Mouse (Mus musculus) left cerebral cortex, postnatal 4 days (tissue): Measurements from ENCODE around the gene Fndc5. TPM values are rescaled to one million over a fixed set of nuclear protein-coding genes. Genes with fewer than 3 reads are reported as not detected.

Experiments used
- DNase-seq: peaks from one replicate; pipeline ENCODE4 v3.0.0-alpha.2; 2022
- intact Hi-C: fragments of 180-260 bp; cut with DNase I; formaldehyde crosslinking; loops from one replicate; pipeline ENCODE4 v1.15.1; 2025
- total RNA-seq, 2 experiments: library from RNA; stranded (reverse); gene quantifications; 2 replicates each; pipeline ENCODE4 v1.2.3; 2021

The Fndc5 gene
- total RNA-seq, 2 experiments from 2014 or later: 16.4 to 18.0 TPM

DNA sequence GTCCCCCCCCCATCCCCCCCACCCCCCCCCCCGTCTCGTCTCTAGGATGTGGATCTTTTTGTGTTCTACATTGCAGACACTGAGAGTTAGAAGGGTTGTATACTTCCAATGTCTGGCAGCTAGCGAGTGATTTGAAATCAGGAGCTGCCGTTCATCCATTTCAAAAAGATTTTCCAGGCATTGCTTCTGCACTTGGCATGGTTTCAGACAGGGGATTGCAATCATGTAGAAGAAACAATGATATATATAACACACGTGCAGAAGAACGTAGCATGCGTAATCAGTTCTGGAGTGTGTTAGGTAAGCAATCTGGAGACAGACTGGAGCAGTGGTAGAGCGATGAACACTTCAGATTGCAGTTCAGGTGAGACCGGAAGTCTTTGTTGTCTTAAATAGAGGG is 14.7 kb upstream of the Fndc5 start:
- intact Hi-C loops: no loop called here
- no peak for DNase-seq

DNA sequence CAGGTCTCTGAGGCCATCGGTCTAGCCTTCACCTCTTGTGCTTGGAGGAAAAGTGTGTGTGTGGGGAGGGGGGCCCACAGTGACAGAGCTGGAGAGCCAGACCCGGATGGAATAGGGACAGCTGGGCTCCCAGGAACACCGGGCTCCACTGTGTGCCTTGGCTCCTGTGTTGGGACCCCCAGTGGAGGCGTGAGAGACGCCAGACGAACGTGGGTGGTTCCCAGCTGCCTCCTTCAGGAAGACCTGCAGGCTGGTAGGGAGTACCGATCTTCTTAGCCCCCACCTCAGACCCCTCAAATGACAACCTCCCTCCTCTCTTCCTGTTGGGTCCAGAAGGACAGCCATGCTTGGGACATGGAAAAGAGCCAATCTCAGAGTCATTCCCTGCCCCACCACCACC is 14.1 kb upstream of the Fndc5 start:
- intact Hi-C loops: no loop called here
- DNase-seq: peak; percentile 68

DNA sequence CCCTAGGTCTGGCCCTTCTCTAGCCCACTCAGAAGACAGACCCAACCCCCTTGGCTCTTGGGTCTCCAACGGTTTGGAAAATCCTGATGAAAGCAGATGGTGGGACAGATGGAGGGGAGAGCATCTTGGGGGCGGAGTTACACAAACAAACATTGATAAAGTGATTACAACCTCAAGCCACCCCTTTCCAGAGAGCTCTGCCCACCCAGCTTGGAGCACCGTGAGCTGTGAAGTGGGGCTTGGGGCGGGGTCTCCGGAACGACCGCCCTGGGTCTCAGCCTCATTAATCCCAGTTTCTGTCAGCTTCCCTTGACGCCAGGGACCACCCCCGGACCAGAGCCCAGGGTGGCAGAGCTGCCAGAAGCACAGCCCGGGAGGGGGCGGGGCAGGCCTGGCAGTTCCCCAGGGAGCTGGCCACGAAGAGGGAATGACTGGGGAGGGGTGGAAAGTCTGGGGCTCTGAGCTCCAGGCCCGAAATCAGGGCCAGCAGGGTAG is 12.1 kb upstream of the Fndc5 start:
- intact Hi-C loops: no loop called here
- DNase-seq: peak; percentile 90

- intact Hi-C loops: no loop called here
- DNase-seq: peak; percentile 89
These were observed 10.9 kb upstream of the Fndc5 start for GRCm38 (mm10) chr4:129125736-129126451.

- intact Hi-C loops: no loop called here
These were observed 8.0 kb upstream of the Fndc5 start for GRCm38 (mm10) chr4:129128582-129129338.

DNA sequence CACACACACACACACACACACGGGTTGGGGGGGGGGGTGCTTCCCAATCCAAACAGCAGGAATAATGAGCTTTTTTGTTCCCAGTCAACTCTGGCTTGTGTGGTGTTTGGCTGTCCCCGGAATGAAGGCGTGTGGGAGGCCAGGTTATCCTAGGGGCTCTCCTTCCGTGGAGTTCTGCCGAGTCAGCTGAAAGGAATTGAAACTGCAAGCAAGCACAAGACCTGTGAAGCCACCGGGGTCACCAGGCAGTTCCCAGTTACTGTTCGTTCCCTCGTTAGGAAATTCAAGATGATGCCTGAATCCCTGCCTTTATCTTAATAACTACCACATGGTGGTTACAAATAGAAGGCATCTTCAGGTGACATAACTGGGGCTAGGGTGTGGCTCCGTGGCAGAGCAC is 7.4 kb upstream of the Fndc5 start:
- DNase-seq: no peak
- intact Hi-C loops: no loop called here

More at GRCm38 (mm10) chr4:129128582-129129338, 8.0 kb upstream of the Fndc5 start:
- DNase-seq: no peak

DNA sequence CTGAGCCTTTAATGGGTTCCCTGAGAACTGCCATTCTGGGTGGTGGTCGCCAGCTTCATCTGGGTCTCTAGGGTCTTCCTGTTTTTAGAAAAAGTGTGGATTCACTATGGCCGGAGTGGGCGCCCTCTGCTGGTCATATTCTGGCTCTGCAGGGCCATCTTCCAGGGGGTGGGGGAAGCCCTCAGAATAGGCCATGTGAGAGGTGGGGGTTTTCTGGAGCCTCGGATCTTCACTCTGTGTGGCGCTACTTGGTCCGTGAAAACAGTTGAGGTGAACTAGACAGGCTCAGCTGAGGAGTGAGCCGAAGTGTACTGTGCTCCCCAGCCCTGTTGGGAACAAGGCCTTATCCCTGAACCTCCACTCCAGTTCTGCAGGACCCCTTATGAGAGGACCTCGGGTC is 6.7 kb upstream of the Fndc5 start:
- peak; percentile 65 for DNase-seq
- intact Hi-C loops: no loop called here

DNA sequence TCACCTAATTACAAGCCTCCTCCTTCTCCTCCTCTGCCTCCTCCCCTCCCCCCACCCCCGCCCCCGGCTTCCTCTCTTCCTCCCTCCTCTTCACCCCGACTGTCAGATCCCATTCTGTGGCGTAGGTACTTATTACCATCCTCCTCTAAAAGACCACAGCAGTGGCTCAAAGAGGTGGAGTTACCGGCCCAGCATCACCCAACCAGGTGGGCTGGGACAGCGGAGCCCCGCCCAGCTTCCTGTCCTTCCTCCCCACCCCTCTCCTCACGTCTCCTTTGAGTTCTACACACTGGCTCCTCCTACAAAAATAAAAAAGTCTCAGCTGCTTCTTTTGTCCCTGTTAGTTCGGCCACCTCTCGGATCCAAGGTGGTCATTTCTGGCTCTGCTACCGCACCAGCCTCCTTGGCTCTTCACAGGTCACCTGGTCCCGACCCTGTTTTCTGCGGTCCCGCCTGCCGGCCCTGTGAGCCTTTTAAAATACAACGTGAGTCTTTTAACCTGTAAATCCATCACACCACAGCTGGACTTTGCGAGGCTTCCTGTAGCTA is 6.0 kb upstream of the Fndc5 start:
- intact Hi-C loops: no loop called here
- no peak for DNase-seq

- intact Hi-C loops: no loop called here
- DNase-seq: peak; percentile 90
These were observed 1.8 kb upstream of the Fndc5 start for GRCm38 (mm10) chr4:129134799-129135585.

- intact Hi-C loops: no loop called here
- no peak for DNase-seq
These were observed 1.2 kb upstream of the Fndc5 start for GRCm38 (mm10) chr4:129135637-129136036.

DNA sequence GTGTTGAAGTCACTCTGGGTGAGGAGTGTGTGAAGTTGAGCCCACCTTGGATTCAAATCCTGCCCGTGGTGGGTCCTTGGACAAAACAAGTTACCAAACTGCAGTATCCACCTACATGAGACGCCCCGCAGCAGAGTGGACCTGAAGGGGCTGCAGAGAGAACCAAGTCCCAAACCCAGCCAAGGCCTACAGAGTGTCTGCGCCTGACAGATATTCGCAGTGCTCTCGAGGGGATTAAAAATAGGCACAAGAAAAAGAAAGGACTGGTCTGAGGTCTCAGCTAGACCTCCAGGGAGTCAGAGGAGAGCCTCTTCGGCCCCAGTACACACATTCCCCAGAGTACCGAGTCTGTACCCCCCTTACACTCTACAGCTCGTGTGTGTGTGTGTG is 615 bp upstream of the Fndc5 start:
- no peak for DNase-seq
- intact Hi-C loops: no loop called here

DNA sequence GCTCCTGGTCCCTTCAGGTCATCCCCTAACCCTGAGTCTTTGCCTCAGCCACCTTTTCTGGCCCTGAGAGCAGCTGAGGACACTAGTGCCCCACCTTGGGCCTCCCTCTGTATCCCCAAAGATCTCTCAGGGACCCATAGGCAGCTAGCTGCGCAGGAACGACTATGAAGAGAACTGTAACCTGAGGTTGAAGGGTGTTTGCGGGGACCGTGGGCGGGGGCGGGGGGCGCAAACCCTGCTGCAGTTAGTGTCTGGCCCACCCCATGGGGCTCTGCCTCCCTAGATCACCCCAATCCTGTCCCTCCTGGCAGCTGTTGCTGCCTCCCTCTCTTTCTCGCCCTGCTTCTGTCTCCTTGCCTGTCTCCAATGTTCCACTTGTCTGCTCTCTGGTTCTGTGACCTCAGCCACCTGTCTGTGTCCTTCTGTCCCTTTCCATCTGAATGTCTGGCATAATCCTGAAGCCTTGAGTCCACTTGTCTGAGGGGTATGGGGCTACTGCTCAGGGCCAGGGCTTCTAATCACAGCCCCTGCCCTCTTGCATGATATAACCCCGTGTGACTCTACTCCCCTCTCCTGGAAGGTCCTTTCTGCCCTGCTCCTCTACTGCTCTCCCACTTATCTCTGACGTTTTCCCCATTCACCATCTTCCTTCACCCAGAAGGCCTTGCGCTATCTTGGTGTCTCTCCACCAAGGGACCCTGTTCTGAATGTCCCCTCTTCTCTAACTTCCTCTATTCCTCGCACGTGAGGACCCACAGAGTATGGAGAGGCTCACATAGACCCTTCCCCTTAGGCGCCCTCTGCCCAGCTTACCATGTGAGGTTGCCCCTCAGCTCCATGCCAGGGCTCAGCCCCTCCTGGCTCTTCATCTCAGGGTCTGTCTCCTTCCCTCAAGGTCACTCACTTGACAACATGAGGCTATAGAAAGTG is 858 bp downstream of the Fndc5 start:
- DNase-seq: no peak
- intact Hi-C loops: no loop called here

GRCm38 (mm10) chr4:129139642-129140041 is 2.8 kb downstream of the Fndc5 start:
- DNase-seq: no peak
- intact Hi-C loops: no loop called here

- intact Hi-C loops: no loop called here
These were observed 4.0 kb downstream of the Fndc5 start for GRCm38 (mm10) chr4:129140808-129141207.

GRCm38 (mm10) chr4:129141560-129142438 is 5.0 kb downstream of the Fndc5 start:
- intact Hi-C loops: no loop called here
- DNase-seq: peak; percentile 72

More at GRCm38 (mm10) chr4:129140808-129141207, 4.0 kb downstream of the Fndc5 start:
- DNase-seq: no peak

GRCm38 (mm10) chr4:129142439-129143045 is 5.7 kb downstream of the Fndc5 start:
- peak; percentile 39 for DNase-seq
- intact Hi-C loops: no loop called here

DNA sequence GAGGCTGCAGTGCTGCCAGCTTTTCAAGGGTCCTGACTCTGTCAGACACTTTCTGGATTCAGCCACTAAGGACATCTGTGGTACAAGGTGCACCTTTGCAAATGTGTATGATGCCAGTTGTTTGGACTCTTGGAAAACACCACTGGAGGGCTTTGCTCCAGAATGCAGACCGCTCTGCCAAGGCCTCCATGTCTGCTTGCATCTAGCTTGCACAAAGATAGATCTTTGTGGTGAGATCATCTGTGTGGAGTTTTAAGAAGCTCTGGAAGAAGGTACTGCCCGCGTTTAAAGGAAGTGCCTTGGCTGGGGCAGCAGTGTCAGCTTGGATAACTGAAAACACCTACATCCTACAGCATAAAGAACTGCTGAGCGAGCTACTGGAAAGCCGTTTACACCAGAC is 6.7 kb downstream of the Fndc5 start:
- intact Hi-C loops: no loop called here
- DNase-seq: no peak
